Mouse (Mus musculus): ENCODE measurements around the gene Lair1. TPM values are rescaled to one million over a fixed set of nuclear protein-coding genes. Genes with fewer than 3 reads are reported as not detected.
"Not testable (repeated sequence)": the region's sequence is repeated elsewhere in the genome, so short reads cannot be mapped to it uniquely, and the experiment has no call there.

Lair1 gene
- polyA plus RNA-seq, 1 experiment: 0.12 TPM

- Histone ChIP-seq H3K27me3 (replicated peaks) (peaks cover 4% of the 10 kb centered on the region), H3K36me3 (replicated peaks; ENCODE audit: low read length) (no peaks in the 10 kb centered on the region), H3K9me3 (no peaks in the 10 kb centered on the region), H3K4me3 (replicated peaks) (peak overlapping the region; percentile 79), H3K4me1 (peaks cover 6% of the 10 kb centered on the region; the same call in 1 of the 2 replicates)
- TF ChIP-seq GATA1 (IDR thresholded peaks at IDR 0.05; ENCODE audit: borderline replicate concordance, low read length): no peak
- no peak for TF ChIP-seq FLI1 (IDR thresholded peaks at IDR 0.05; ENCODE audit: low read length)
These were observed 36.1 kb downstream of the Lair1 start for GRCm38 (mm10) chr7:4026794-4027421.

- not testable (repeated sequence) for H3K4me3 ChIP-seq (replicated peaks); H3K36me3 ChIP-seq (replicated peaks; ENCODE audit: low read length); H3K4me1 ChIP-seq
These were observed 58.4 kb downstream of the Lair1 start for GRCm38 (mm10) chr7:4004636-4005035.

GRCm38 (mm10) chr7:4003996-4004395 is 59.0 kb downstream of the Lair1 start:
- not testable (repeated sequence) for H3K36me3 ChIP-seq (replicated peaks; ENCODE audit: low read length); H3K27me3 ChIP-seq (replicated peaks); H3K4me3 ChIP-seq (replicated peaks); H3K9me3 ChIP-seq; H3K4me1 ChIP-seq

More at GRCm38 (mm10) chr7:4004636-4005035, 58.4 kb downstream of the Lair1 start:
- not testable (repeated sequence) for H3K9me3 ChIP-seq; H3K27me3 ChIP-seq (replicated peaks)

DNA sequence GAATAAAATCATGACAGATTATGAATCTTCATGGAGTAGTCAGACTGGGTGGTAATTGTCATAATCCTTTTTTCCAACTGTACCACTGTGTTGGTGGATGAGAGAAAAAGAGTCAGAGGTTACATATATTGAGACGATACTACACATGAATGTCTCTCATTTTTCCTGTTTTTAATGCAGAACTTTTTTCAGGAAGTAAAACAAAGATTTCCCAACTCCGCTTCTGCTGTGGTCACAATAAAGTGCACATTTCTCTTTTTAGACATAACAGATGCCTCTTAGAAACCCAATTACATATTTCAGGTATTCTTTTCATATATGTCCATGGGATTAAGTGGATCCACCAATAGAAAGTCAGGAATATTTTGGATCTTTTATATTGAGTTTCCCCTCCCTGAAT is 101.0 kb downstream of the Lair1 start:
- H3K4me1 ChIP-seq: no peaks in the 10 kb centered on the region
- TF ChIP-seq GATA1 (IDR thresholded peaks at IDR 0.05; ENCODE audit: borderline replicate concordance, low read length) (no peak), FLI1 (IDR thresholded peaks at IDR 0.05; ENCODE audit: low read length) (no peak)
- no peaks in the 10 kb centered on the region for H3K9me3 ChIP-seq
- no peak overlapping the region for H3K4me3 ChIP-seq (replicated peaks)
- H3K36me3 ChIP-seq (replicated peaks; ENCODE audit: low read length): no peaks in the 10 kb centered on the region
- H3K27me3 ChIP-seq (replicated peaks): peaks cover 4% of the 10 kb centered on the region

- peaks cover 8% of the 10 kb centered on the region for H3K27me3 ChIP-seq (replicated peaks)
- TF ChIP-seq GATA1 (IDR thresholded peaks at IDR 0.05; ENCODE audit: borderline replicate concordance, low read length) (no peak), FLI1 (IDR thresholded peaks at IDR 0.05; ENCODE audit: low read length) (no peak)
- H3K4me1 ChIP-seq: 0 out of 2 replicates have a peak, but pooled peaks cover 3% of the 10 kb centered on the region
- H3K4me3 ChIP-seq (replicated peaks): no peak overlapping the region
- no peaks in the 10 kb centered on the region for H3K9me3 ChIP-seq
- no peaks in the 10 kb centered on the region for H3K36me3 ChIP-seq (replicated peaks; ENCODE audit: low read length)
These were observed 105.6 kb downstream of the Lair1 start for GRCm38 (mm10) chr7:3957387-3957786.

Other genes starting within 250 kb of the Lair1 start
- not detected in 2 replicates for gene Gm15448, start 237.5 kb downstream of the Lair1 start, polyA plus RNA-seq (2012; ENCODE audit: insufficient read depth, low replicate concordance)
- 0.23 TPM in 1 of 2 replicates, not detected in the other for gene Pira2, start 218.2 kb downstream of the Lair1 start, polyA plus RNA-seq (2012; ENCODE audit: insufficient read depth, low replicate concordance)
- gene Gm14548, start 165.1 kb downstream of the Lair1 start, polyA plus RNA-seq (2012; ENCODE audit: insufficient read depth, low replicate concordance): 0.12 TPM in 1 of 2 replicates, not detected in the other
- gene Lilra6, start 147.7 kb downstream of the Lair1 start, polyA plus RNA-seq (2012; ENCODE audit: insufficient read depth, low replicate concordance): 1.1 TPM in 1 of 2 replicates, not detected in the other
- gene Ttyh1, start 56.2 kb upstream of the Lair1 start, polyA plus RNA-seq (2012; ENCODE audit: insufficient read depth, low replicate concordance): not detected in 2 replicates
- gene Leng8, start 73.8 kb upstream of the Lair1 start, polyA plus RNA-seq (2012; ENCODE audit: insufficient read depth, low replicate concordance): 56.6 and 193 TPM in 2 replicates
- gene Leng9, start 87.2 kb upstream of the Lair1 start, polyA plus RNA-seq (2012; ENCODE audit: insufficient read depth, low replicate concordance): 1.6 and 5.1 TPM in 2 replicates
- 634 and 2,176 TPM in 2 replicates for gene Cdc42ep5, start 101.7 kb upstream of the Lair1 start, polyA plus RNA-seq (2012; ENCODE audit: insufficient read depth, low replicate concordance)
- gene Lilra5, start 174.6 kb upstream of the Lair1 start, polyA plus RNA-seq (2012; ENCODE audit: insufficient read depth, low replicate concordance): not detected in 2 replicates